Mouse (Mus musculus) CH12.LX (cell line): ENCODE data around the gene Zc3h7b. TPM values are rescaled to one million over a fixed set of nuclear protein-coding genes. Genes with fewer than 3 reads are reported as not detected.

ENCODE experiments used
- DNase-seq: peaks from one replicate; pipeline ENCODE4 v3.0.0-alpha.2; 2013; ENCODE audit errors: extremely low read depth
- H3K27ac ChIP-seq: 2 replicates; pipeline ENCODE4 v1.5.1; 2012; ENCODE audit warnings: low read depth, mild to moderate bottlenecking, control low read depth, moderate library complexity; ENCODE audit not compliant: insufficient read depth
- H3K27me3 ChIP-seq: replicated peaks from 2 replicates; pipeline ENCODE3; 2012; ENCODE audit warnings: inconsistent platforms
- H3K36me3 ChIP-seq, 2 experiments: replicated peaks in 1 of 2; 2 replicates each; pipeline versions ENCODE3 to v1.6.1; 2012; ENCODE audit warnings: inconsistent platforms in 1 of 2, low read length in 1 of 2, mild to moderate bottlenecking in 1 of 2, mixed read lengths in 1 of 2, moderate library complexity in 1 of 2; ENCODE audit not compliant: control insufficient read depth in 1 of 2, insufficient read depth in 1 of 2
- H3K4me1 ChIP-seq, 2 experiments: 2 replicates each; pipeline ENCODE4 v1.6.1; 2012; ENCODE audit warnings: inconsistent platforms in 1 of 2, moderate library complexity in 1 of 2; ENCODE audit not compliant: insufficient read depth in 2 of 2, control insufficient read depth in 1 of 2
- H3K4me2 ChIP-seq: 2 replicates; pipeline ENCODE4 v1.6.1; 2012; ENCODE audit warnings: low read depth, mild to moderate bottlenecking, control low read depth; ENCODE audit not compliant: poor library complexity, insufficient read depth, severe bottlenecking
- H3K4me3 ChIP-seq, 3 experiments: fragments of 150-350 bp in 1 of 3; sonication (generic) in 1 of 3; replicated peaks in 1 of 3; 2 replicates each; pipeline versions ENCODE3 to v1.5.1; 2011 to 2012; ENCODE audit warnings: low read depth in 2 of 3, low read length in 2 of 3, mild to moderate bottlenecking in 2 of 3, moderate library complexity in 2 of 3, control low read depth in 1 of 3, improper control_type of control experiment in 1 of 3, inconsistent platforms in 1 of 3, mixed read lengths in 1 of 3; ENCODE audit not compliant: poor library complexity in 1 of 3
- H3K79me2 ChIP-seq: replicated peaks from 2 replicates; pipeline ENCODE4 v1.6.1; 2012; ENCODE audit warnings: mild to moderate bottlenecking, moderate library complexity; ENCODE audit not compliant: control insufficient read depth, poor library complexity, insufficient read depth, severe bottlenecking; ENCODE audit errors: extremely low read depth
- H3K9ac ChIP-seq: 2 replicates; pipeline ENCODE4 v1.6.1; 2012; ENCODE audit warnings: low read depth, mild to moderate bottlenecking, control low read depth, moderate library complexity; ENCODE audit not compliant: insufficient read depth
- H3K9me3 ChIP-seq: replicated peaks from 2 replicates; pipeline ENCODE3; 2012; ENCODE audit warnings: low read length, inconsistent platforms, mixed read lengths
- BHLHE40 ChIP-seq: IDR thresholded peaks from 2 replicates; pipeline ENCODE4 v1.6.1; 2011; ENCODE audit warnings: mild to moderate bottlenecking, low read depth, low read length, improper control_type of control experiment
- CTCF ChIP-seq, 2 experiments: IDR thresholded peaks in 1 of 2; conservative IDR thresholded peaks in 1 of 2; 2 replicates each; pipeline ENCODE4 v1.5.1; 2011 to 2012; ENCODE audit warnings: low read depth in 2 of 2, low read length in 2 of 2, improper control_type of control experiment in 1 of 2, inconsistent platforms in 1 of 2, mild to moderate bottlenecking in 1 of 2, moderate library complexity in 1 of 2
- E2F4 ChIP-seq: IDR thresholded peaks from 2 replicates; pipeline ENCODE4 v1.6.1; 2011; ENCODE audit warnings: low read depth, low read length, improper control_type of control experiment; ENCODE audit not compliant: insufficient replicate concordance
- ELF1 ChIP-seq: IDR thresholded peaks from 2 replicates; pipeline ENCODE4 v1.6.1; 2014; ENCODE audit warnings: low read depth, mild to moderate bottlenecking, inconsistent platforms, low read length, improper control_type of control experiment
- EP300 ChIP-seq: IDR thresholded peaks from 2 replicates; pipeline ENCODE4 v1.6.1; 2011; ENCODE audit warnings: low read length, improper control_type of control experiment
- ETS1 ChIP-seq: conservative IDR thresholded peaks from 2 replicates; pipeline ENCODE4 v1.6.1; 2012; ENCODE audit warnings: low read depth, mild to moderate bottlenecking, inconsistent platforms, low read length, improper control_type of control experiment, moderate library complexity
- HCFC1 ChIP-seq: IDR thresholded peaks from 2 replicates; pipeline ENCODE4 v1.6.1; 2012; ENCODE audit warnings: low read depth, mild to moderate bottlenecking, inconsistent platforms, low read length, improper control_type of control experiment
- IRF4 ChIP-seq: IDR thresholded peaks from 2 replicates; pipeline ENCODE4 v1.6.1; 2014; ENCODE audit warnings: low read depth, mild to moderate bottlenecking, inconsistent platforms, low read length, improper control_type of control experiment
- JUND ChIP-seq: conservative IDR thresholded peaks from 2 replicates; pipeline ENCODE4 v1.6.1; 2011; ENCODE audit warnings: low read depth, low read length, improper control_type of control experiment
- MAX ChIP-seq: IDR thresholded peaks from 2 replicates; pipeline ENCODE4 v1.6.1; 2011; ENCODE audit warnings: low read length, improper control_type of control experiment
- MAZ ChIP-seq: IDR thresholded peaks from 2 replicates; pipeline ENCODE4 v1.6.1; 2012; ENCODE audit warnings: low read depth, mild to moderate bottlenecking, inconsistent platforms, low read length, improper control_type of control experiment, moderate library complexity
- MEF2A ChIP-seq: IDR thresholded peaks from 2 replicates; pipeline ENCODE4 v1.6.1; 2014; ENCODE audit warnings: low read depth, mild to moderate bottlenecking, inconsistent platforms, low read length, improper control_type of control experiment, borderline replicate concordance
- MXI1 ChIP-seq: IDR thresholded peaks from 2 replicates; pipeline ENCODE4 v1.6.1; 2011; ENCODE audit warnings: mild to moderate bottlenecking, low read depth, low read length, improper control_type of control experiment
- MYC ChIP-seq: IDR thresholded peaks from 2 replicates; pipeline ENCODE4 v1.6.1; 2011; ENCODE audit warnings: low read depth, mild to moderate bottlenecking, improper control_type of control experiment, low read length
- NELFE ChIP-seq: IDR thresholded peaks from 2 replicates; pipeline ENCODE4 v1.6.1; 2011; ENCODE audit warnings: low read depth, low read length, improper control_type of control experiment
- NRF1 ChIP-seq: IDR thresholded peaks from 2 replicates; pipeline ENCODE4 v1.6.1; 2014; ENCODE audit warnings: low read depth, mild to moderate bottlenecking, inconsistent platforms, low read length, improper control_type of control experiment, moderate library complexity
- POLR2A ChIP-seq: IDR thresholded peaks from 2 replicates; pipeline ENCODE4 v1.6.1; 2011; ENCODE audit warnings: low read depth, mild to moderate bottlenecking, improper control_type of control experiment, low read length
- RAD21 ChIP-seq: IDR thresholded peaks from 2 replicates; pipeline ENCODE4 v1.6.1; 2011; ENCODE audit warnings: low read depth, mild to moderate bottlenecking, low read length, improper control_type of control experiment, moderate library complexity
- RCOR1 ChIP-seq: conservative IDR thresholded peaks from 2 replicates; pipeline ENCODE4 v1.6.1; 2012; ENCODE audit warnings: low read depth, mild to moderate bottlenecking, inconsistent platforms, low read length, improper control_type of control experiment
- SIN3A ChIP-seq: IDR thresholded peaks from 2 replicates; pipeline ENCODE4 v1.6.1; 2012; ENCODE audit warnings: low read length, improper control_type of control experiment, inconsistent platforms
- SMC3 ChIP-seq: IDR thresholded peaks from 2 replicates; pipeline ENCODE4 v1.6.1; 2011; ENCODE audit warnings: low read depth, low read length, improper control_type of control experiment
- TCF12 ChIP-seq: IDR thresholded peaks from 2 replicates; pipeline ENCODE4 v1.6.1; 2014; ENCODE audit warnings: low read depth, mild to moderate bottlenecking, inconsistent platforms, low read length, improper control_type of control experiment
- UBTF ChIP-seq: IDR thresholded peaks from 2 replicates; pipeline ENCODE4 v1.6.1; 2012; ENCODE audit warnings: low read depth, mild to moderate bottlenecking, inconsistent platforms, low read length, improper control_type of control experiment, moderate library complexity
- USF1 ChIP-seq: IDR thresholded peaks from 2 replicates; pipeline ENCODE4 v1.6.1; 2014; ENCODE audit warnings: low read depth, mild to moderate bottlenecking, inconsistent platforms, low read length, improper control_type of control experiment
- ZC3H11A ChIP-seq: IDR thresholded peaks from 2 replicates; pipeline ENCODE4 v1.6.1; 2012; ENCODE audit warnings: low read depth, mild to moderate bottlenecking, inconsistent platforms, low read length, improper control_type of control experiment
- ZMIZ1 ChIP-seq: IDR thresholded peaks from 2 replicates; pipeline ENCODE4 v1.6.1; 2012; ENCODE audit warnings: low read depth, mild to moderate bottlenecking, inconsistent platforms, low read length, improper control_type of control experiment
- ZNF384 ChIP-seq: IDR thresholded peaks from 2 replicates; pipeline ENCODE4 v1.6.1; 2012; ENCODE audit warnings: low read depth, low read length, improper control_type of control experiment, inconsistent platforms
- dilution Hi-C: fragments of 300-500 bp; cut with MboI; formaldehyde crosslinking; loops from 2 replicates; pipeline ENCODE4 v1.14.3; 2020; ENCODE audit warnings: low sequenced_read_pairs; ENCODE audit not compliant: extremely low pct_unique_long_range_greater_than_20kb, extremely low pct_ligation_motif_present
- in situ Hi-C: fragments of 300-500 bp; cut with MboI; formaldehyde crosslinking; loops from 3 replicates; pipeline ENCODE4 v1.14.3; 2019; ENCODE audit warnings: low sequenced_read_pairs, low pct_ligation_motif_present, low pct_unique_long_range_greater_than_20kb, mixed read lengths
- polyA plus RNA-seq: library from polyadenylated mRNA; unstranded; fragments of >175 nt; gene quantifications from 2 replicates; pipeline ENCODE4 v1.2.1, GENCODE M21; 2012; ENCODE audit warnings: low read depth; ENCODE audit not compliant: insufficient read length
- total RNA-seq, 2 experiments: library from RNA; depleted of rRNA; stranded (reverse); fragments of 300-350 nt in 1 of 2; fragments of >200 nt in 1 of 2; gene quantifications; 2 replicates each; pipeline ENCODE4 v1.2.3; 2012 to 2014

Gene Zc3h7b
- total RNA-seq (2012; rRNA removed): 19.7 and 20.4 TPM in 2 replicates
- 7.9 and 8.4 TPM in 2 replicates for total RNA-seq (2014; rRNA removed)
- 37.2 and 43.1 TPM in 2 replicates for polyA plus RNA-seq

GRCm38 (mm10) chr15:81744992-81745600, at the start of gene Zc3h7b, which contains the start of gene Rangap1:
Gene Zc3h7b (plus strand): TSS chr15:81745057.
Gene Rangap1 (minus strand): TSS chr15:81745530.
- Histone ChIP-seq H3K79me2 (peaks cover 18% of the 10 kb centered on the region), H3K4me3 (peak within 1 kb of the TSS; percentile 69 to 79 (median 73)), H3K9me3 (no peaks in the 10 kb centered on the region), H3K27me3 (no peaks in the 10 kb centered on the region), H3K4me2 (peak within 1 kb of the TSS; percentile 82), H3K36me3 (peaks cover 0 to 7% of the 10 kb centered on the region in 2 experiments), H3K9ac (peak within 1 kb of the TSS; percentile 94), H3K4me1 (peaks cover 12 to 29% of the 10 kb centered on the region in 2 experiments; a peak in 3 of 4 replicates), H3K27ac (no peak within 1 kb of the TSS)
- dilution Hi-C loops: no loop called here
- DNase-seq: peak; percentile 53
- TF ChIP-seq ZC3H11A (no peak), ZNF384 (no peak), POLR2A (peak; percentile 69), USF1 (no peak), NRF1 (peak; percentile 27; the same call in 1 of the 2 replicates), MAZ (peak; percentile 73; the same call in 1 of the 2 replicates), RAD21 (no peak), ETS1 (no peak), TCF12 (peak; percentile 63; the same call in 1 of the 2 replicates), JUND (no peak), ZMIZ1 (peak; percentile 71), SIN3A (peak; percentile 76; the same call in 1 of the 2 replicates), MYC (0 out of 2 replicates have a peak, but pooled peaks have one; percentile 24), MAX (no peak), RCOR1 (no peak), UBTF (peak; percentile 93; the same call in 1 of the 2 replicates), ELF1 (no peak), BHLHE40 (no peak), IRF4 (peak; percentile 26; the same call in 1 of the 2 replicates), SMC3 (no peak), HCFC1 (peak; percentile 36), MXI1 (peak; percentile 72), E2F4 (no peak), CTCF (conservative IDR thresholded peaks at IDR 0.05 in 1 of 2, IDR thresholded peaks at IDR 0.05 in 1 of 2; ENCODE audit: low read depth in 2 of 2, low read length in 2 of 2) (no peak), NELFE (peak; percentile 67), MEF2A (no peak), EP300 (no peak)
- in situ Hi-C loops: no loop called here
